Mouse (Mus musculus) stomach, embryonic 14.5 days (tissue): Measurements from ENCODE around the gene Sema4d. TPM values are rescaled to one million over a fixed set of nuclear protein-coding genes. Genes with fewer than 3 reads are reported as not detected.

Source experiments
- ATAC-seq: fragments of 200-750 bp; cut with Nextera tagmentation; 2 replicates; pipeline ENCODE4 v1.8.0; 2017; ENCODE audit warnings: low read depth, moderate TSS enrichment; ENCODE audit not compliant: insufficient number of reproducible peaks, insufficient read depth, low FRiP score
- H3K27ac ChIP-seq: fragments of 300-500 bp; sonication (generic); 2 replicates; pipeline ENCODE4 v1.5.1; 2014; ENCODE audit warnings: mild to moderate bottlenecking, low read length, moderate library complexity, mixed read lengths
- H3K27me3 ChIP-seq: fragments of 300-500 bp; sonication (generic); 2 replicates; pipeline ENCODE4 v1.6.1; 2014; ENCODE audit warnings: low read length, control low read depth, mixed read lengths; ENCODE audit not compliant: control insufficient read depth, insufficient read depth
- H3K36me3 ChIP-seq: fragments of 300-500 bp; sonication (generic); 2 replicates; pipeline ENCODE4 v1.6.1; 2014; ENCODE audit warnings: mild to moderate bottlenecking, control low read depth, low read length, moderate library complexity, mixed read lengths; ENCODE audit not compliant: control insufficient read depth, insufficient read depth
- H3K4me1 ChIP-seq: fragments of 300-500 bp; sonication (generic); 2 replicates; pipeline ENCODE4 v1.6.1; 2014; ENCODE audit warnings: low read length, control low read depth, mixed read lengths; ENCODE audit not compliant: control insufficient read depth, insufficient read depth
- H3K4me2 ChIP-seq: fragments of 300-500 bp; sonication (generic); replicated peaks from 2 replicates; pipeline ENCODE4 v1.6.1; 2014; ENCODE audit warnings: low read depth, low read length, control low read depth
- H3K4me3 ChIP-seq: fragments of 300-500 bp; sonication (generic); 2 replicates; pipeline ENCODE4 v1.5.1; 2014; ENCODE audit warnings: low read depth, low read length, control low read depth
- H3K9ac ChIP-seq: fragments of 300-500 bp; sonication (generic); replicated peaks from 2 replicates; pipeline ENCODE4 v1.6.1; 2014; ENCODE audit warnings: low read depth, mild to moderate bottlenecking, control low read depth, low read length, moderate library complexity, mixed read lengths
- H3K9me3 ChIP-seq: fragments of 300-500 bp; sonication (generic); 2 replicates; pipeline ENCODE4 v1.6.1; 2016; ENCODE audit warnings: low read depth, low read length, control low read depth; ENCODE audit not compliant: control insufficient read depth
- WGBS: fragments of 180-500 bp; shearing (Covaris S2); extraction: QIAGEN DNeasy Blood & Tissue Kit; methylation state at CpG from one replicate; pipeline ENCODE4 v1.1.7; 2014; 5-methylcytosine and 5-hydroxymethylcytosine counted together
- microRNA-seq: library from miRNA; unstranded; fragments of <30 nt; microRNA quantifications from one replicate; pipeline ENCODE4, GENCODE M21; 2016
- polyA plus RNA-seq: library from polyadenylated mRNA; unstranded; fragments of >200 nt; fragmentation: Nextera tagmentation; extraction: Ambion mirVana; gene quantifications from 2 replicates; pipeline ENCODE4 v1.2.1, GENCODE M21; 2014

The Sema4d gene
- polyA plus RNA-seq, 1 experiment from 2014 or later, result 9.0 TPM

- WGBS, result 51% methylated on average over 20 of the region's 20 CpGs
- Histone ChIP-seq H3K36me3 (no peaks in the 10 kb centered on the region), H3K4me1 (peaks cover 22% of the 10 kb centered on the region), H3K9ac (no peak overlapping the region), H3K27ac (peak overlapping the region; percentile 3; the same call in 1 of the 2 replicates), H3K4me3 (peak overlapping the region; percentile 81), H3K9me3 (no peaks in the 10 kb centered on the region), H3K4me2 (peak overlapping the region; percentile 42), H3K27me3 (no peaks in the 10 kb centered on the region)
- no peak for ATAC-seq
Observed at GRCm38 (mm10) chr13:51643924-51644828, 149.4 kb downstream of the Sema4d start.

GRCm38 (mm10) chr13:51642171-51642778, 151.3 kb downstream of the Sema4d start:
- Histone ChIP-seq H3K27ac (no peak overlapping the region), H3K4me2 (no peak overlapping the region), H3K9ac (no peak overlapping the region), H3K4me3 (no peak overlapping the region), H3K27me3 (no peaks in the 10 kb centered on the region), H3K36me3 (no peaks in the 10 kb centered on the region), H3K4me1 (peaks cover 10% of the 10 kb centered on the region; the same call in 1 of the 2 replicates), H3K9me3 (no peaks in the 10 kb centered on the region)
- ATAC-seq, result no peak
- 36% methylated on average over 11 of the region's 11 CpGs for WGBS

- Histone ChIP-seq H3K27me3 (no peaks in the 10 kb centered on the region), H3K4me3 (no peak overlapping the region), H3K4me1 (0 out of 2 replicates have a peak, but pooled peaks cover 3% of the 10 kb centered on the region), H3K9ac (no peak overlapping the region), H3K27ac (no peak overlapping the region), H3K4me2 (no peak overlapping the region), H3K9me3 (no peaks in the 10 kb centered on the region), H3K36me3 (no peaks in the 10 kb centered on the region)
- WGBS, result 84% methylated on average over 3 of the region's 3 CpGs
- ATAC-seq, result no peak
Observed at GRCm38 (mm10) chr13:51641424-51641823, 152.1 kb downstream of the Sema4d start.

- WGBS, result 78% methylated on average over 4 of the region's 4 CpGs
- H3K4me1 ChIP-seq, result 0 out of 2 replicates have a peak, but pooled peaks cover 3% of the 10 kb centered on the region
- no peaks in the 10 kb centered on the region for H3K36me3 ChIP-seq
- no peak overlapping the region for H3K9ac ChIP-seq
- no peaks in the 10 kb centered on the region for H3K9me3 ChIP-seq
- H3K4me3 ChIP-seq, result no peak overlapping the region
- H3K4me2 ChIP-seq, result no peak overlapping the region
- no peak overlapping the region for H3K27ac ChIP-seq
- no peaks in the 10 kb centered on the region for H3K27me3 ChIP-seq
- no peak for ATAC-seq
Observed at GRCm38 (mm10) chr13:51638958-51639357, 154.6 kb downstream of the Sema4d start.

Small RNA genes lying within 50 kb of the gene (microRNA-seq; reads per million reads assigned to microRNA genes)
- not detected for gene Gm23566

Other genes with a start within 250 kb of the Sema4d start
- 0.46 and 0.50 TPM in 2 replicates for gene Shc3, start 224.3 kb downstream of the Sema4d start, polyA plus RNA-seq
- gene Cks2, start 148.5 kb downstream of the Sema4d start, polyA plus RNA-seq, result 348 and 373 TPM in 2 replicates
- gene Secisbp2, start 142.1 kb downstream of the Sema4d start, polyA plus RNA-seq, result 34.2 and 35.3 TPM in 2 replicates
- 22.9 and 26.4 TPM in 2 replicates for gene Gadd45g, start 52.9 kb upstream of the Sema4d start, polyA plus RNA-seq